Mouse (Mus musculus): ENCODE measurements around the gene Klf1.
"Not testable (repeated sequence)": the region's sequence is repeated elsewhere in the genome, so short reads cannot be mapped to it uniquely, and the experiment has no call there.

Klf1 gene

DNA sequence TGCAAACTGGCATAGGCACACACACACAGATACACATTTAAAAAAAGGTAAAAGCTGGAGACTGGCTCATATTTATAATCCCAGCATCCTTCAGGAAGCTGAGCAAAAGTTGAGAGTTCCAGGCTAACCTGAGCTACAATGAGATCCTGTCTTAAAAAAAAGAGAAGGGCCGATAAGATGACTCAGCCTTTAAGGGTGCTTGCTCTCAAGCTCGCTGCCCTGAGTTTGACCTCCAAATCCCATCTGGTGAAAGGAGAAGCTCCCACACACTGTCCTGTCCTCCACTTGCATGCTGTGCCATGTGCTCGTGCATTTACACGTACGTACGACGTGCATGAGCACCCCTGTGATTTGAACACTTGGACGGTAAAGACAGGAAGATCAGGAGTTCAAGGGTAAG is 5.8 kb downstream of the Klf1 start:
- DNase-seq (ENCODE audit: extremely low spot score, low spot score) = no peak

DNA sequence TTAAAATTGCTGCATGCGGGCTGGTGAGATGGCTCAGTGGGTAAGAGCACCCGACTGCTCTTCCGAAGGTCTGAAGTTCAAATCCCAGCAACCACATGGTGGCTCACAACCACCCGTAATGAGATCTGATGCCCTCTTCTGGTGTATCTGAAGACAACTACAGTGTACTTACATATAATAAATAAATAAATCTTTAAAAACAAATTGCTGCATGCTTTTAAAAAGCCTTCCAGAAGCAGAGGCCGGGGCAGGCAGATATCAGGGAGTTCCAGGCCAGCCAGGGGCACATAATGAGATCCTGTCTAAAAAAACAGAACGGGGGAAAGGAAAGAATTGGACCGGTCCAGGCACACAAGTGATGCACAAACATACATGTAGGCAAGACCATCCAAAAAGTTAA is 6.3 kb downstream of the Klf1 start:
- not testable (repeated sequence) for DNase-seq (ENCODE audit: extremely low spot score, low spot score)

DNA sequence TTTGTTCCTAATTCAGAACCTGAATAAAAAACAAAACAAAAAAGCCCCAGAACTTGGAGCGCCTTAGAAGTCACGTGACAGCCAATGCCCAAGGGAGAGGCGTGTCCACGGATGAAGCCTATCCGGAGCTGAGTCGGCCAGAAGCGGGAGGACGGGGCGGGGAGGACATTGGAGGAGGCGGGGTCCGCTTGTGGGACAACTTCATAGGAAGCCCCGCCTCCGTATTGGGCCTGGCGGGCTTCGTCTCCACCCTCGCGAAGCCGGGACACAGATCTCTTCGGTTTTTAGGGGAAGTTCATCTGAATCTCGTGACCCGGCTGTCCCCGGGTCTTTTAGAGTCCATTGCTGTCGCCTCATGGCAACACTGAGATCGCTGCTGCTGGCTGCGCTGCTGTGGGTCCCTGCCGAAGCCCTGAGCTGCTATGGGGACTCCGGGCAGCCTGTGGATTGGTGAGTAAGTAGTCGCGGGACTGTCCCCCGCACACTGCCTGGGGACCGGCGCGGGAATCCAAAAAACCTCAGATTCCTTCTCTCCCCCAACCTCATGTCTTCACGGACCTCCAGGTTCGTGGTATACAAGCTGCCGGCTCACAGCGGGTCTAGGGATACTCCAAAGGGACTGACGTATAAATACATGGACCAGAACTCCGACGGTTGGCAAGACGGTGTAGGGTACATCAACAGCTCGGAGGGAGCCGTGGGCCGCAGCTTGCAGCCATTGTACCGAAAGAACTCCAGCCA is 6.9 kb downstream of the Klf1 start, which contains the start of gene Dnase2a:
Dnase2a (plus strand) TSS at position 140 of the 741 bp plus-strand sequence.
- peak; percentile 92 for DNase-seq (ENCODE audit: extremely low spot score, low spot score)

GRCm38 (mm10) chr8:84909162-84909767 is 7.5 kb downstream of the Klf1 start:
- DNase-seq (ENCODE audit: extremely low spot score, low spot score) = no peak

DNA sequence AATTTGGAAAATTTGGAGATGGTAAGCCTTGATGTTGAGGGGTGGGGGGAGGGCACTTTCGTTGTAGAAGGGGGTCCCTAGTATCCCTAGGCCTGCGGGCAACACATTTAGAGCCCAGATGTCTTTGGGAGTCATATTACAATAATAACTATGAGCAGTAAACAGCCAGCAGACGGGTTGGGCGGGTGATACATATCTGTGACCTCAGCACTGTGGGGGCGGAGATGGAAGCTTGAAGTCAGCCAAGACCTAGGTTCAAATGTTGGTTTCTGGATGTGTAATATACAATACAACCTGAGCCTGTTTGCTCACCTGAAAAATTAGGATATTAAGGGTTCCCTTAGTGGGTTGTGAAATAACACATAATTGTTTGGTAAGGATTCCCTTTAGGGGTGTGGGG is 8.2 kb downstream of the Klf1 start:
- DNase-seq (ENCODE audit: extremely low spot score, low spot score) = no peak

- no peak for DNase-seq (ENCODE audit: extremely low spot score, low spot score)
Observed at GRCm38 (mm10) chr8:84910551-84910950, 8.8 kb downstream of the Klf1 start.

- DNase-seq (ENCODE audit: extremely low spot score, low spot score) = no peak
Observed at GRCm38 (mm10) chr8:84911854-84912253, 10.1 kb downstream of the Klf1 start.

DNA sequence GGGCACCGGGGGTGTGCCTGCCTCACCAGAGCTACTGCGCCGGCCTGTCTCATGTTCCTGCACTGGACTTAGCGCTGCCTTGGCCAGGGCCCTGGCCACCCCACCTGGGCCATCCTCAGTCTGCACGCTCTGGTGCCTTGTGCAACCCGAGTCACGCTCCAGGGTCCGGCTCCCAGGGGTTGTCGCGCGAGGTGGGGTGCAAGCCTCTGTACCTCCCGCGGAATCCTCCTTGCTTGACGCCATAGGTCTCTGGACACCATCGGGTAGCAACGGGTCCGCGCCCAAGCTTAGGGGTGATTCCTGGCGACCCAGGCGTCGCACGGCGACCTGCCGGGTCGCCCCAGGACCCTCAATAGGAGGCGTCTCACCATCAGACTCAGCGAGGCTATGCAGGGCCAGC is 10.7 kb downstream of the Klf1 start:
- DNase-seq (ENCODE audit: extremely low spot score, low spot score) = no peak

- peak; percentile 61 for DNase-seq (ENCODE audit: extremely low spot score, low spot score)
Observed at GRCm38 (mm10) chr8:84912895-84913501, 11.3 kb downstream of the Klf1 start.

DNA sequence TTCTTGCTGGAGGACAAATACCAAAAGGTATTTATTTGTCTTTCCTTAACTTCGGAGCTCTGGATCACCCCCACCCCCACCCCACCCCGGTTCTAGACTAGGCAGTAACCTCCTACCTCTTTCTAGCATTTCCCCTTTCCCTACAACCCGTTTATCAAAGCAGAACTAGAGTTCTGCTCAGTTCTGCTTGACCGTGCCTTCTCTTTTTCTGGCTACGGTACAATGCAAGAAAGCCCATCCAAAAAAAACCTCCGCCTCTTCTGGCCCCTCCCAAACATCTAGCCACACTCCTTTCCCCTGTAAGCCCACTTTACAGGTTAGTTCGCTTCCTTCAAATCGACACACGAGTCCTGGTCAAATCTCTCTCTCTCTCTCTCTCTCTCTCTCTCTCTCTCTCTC is 11.8 kb downstream of the Klf1 start:
- DNase-seq (ENCODE audit: extremely low spot score, low spot score) = no peak

GRCm38 (mm10) chr8:84913960-84914359 is 12.2 kb downstream of the Klf1 start:
- no peak for DNase-seq (ENCODE audit: extremely low spot score, low spot score)

- no peak for DNase-seq (ENCODE audit: extremely low spot score, low spot score)
Observed at GRCm38 (mm10) chr8:84915269-84915668, 13.5 kb downstream of the Klf1 start.

- DNase-seq (ENCODE audit: extremely low spot score, low spot score) = no peak
Observed at GRCm38 (mm10) chr8:84917781-84918180, 16.1 kb downstream of the Klf1 start.

DNA sequence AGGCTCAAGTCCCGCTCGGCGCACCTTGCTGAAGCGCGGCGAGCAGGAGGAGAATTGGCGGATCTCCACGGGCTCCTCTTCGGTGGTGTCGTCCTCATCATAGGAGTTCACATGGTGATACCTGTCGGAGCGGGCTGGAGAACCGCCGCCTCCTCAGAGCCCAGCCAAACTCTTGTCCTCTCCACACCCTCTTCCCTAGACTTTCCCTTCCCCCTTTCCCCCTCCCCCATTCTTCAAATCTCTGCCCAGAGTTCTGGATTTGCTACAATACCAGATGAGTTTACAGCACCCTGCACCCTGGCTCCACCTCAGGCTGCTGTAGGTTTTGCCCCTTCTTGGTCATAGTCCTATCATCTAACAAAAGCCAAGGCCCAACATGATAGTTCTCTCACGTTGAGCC is 16.9 kb downstream of the Klf1 start:
- DNase-seq (ENCODE audit: extremely low spot score, low spot score) = no peak

- no peak for DNase-seq (ENCODE audit: extremely low spot score, low spot score)
Observed at GRCm38 (mm10) chr8:84921596-84921995, 19.9 kb downstream of the Klf1 start.

DNA sequence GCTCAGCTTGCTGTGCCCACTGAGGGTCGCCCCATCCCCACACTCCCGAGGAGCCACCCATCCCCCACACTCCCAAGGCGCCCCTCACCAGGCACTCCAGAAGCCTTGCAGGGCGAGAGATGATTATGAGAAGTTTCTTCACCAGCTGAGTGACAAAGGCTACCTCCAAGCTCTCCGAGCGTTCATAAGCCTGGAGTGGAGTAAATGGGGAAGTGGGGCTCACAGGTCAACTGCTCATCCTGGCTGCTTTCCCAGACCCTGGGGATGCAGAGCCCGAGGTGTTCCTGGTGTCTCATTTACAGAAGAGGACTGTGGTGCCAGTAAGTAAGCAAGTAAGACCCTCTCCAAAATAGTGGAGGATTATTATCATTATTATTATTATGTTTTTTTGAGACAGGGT is 23.8 kb downstream of the Klf1 start:
- no peak for DNase-seq (ENCODE audit: extremely low spot score, low spot score)

DNA sequence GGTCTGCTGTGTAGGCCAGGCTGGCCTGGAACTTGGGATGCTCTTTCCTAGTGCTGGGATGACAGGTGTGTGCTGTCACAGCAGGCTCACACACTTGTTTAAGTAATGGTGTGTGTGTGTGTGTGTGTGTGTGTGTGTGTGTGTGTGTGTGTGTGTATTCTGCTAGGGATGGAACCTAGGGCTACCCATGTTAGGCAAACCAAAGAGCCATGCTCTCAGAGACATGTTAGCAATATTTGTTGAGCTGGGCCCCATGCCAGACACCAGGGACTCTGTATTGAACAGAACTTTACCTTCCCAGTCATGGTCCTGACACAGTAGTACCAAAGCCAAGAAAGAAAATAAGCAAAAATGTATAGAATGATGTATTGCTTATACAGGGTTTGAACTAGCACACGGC is 25.8 kb downstream of the Klf1 start:
- no peak for DNase-seq (ENCODE audit: extremely low spot score, low spot score)

DNA sequence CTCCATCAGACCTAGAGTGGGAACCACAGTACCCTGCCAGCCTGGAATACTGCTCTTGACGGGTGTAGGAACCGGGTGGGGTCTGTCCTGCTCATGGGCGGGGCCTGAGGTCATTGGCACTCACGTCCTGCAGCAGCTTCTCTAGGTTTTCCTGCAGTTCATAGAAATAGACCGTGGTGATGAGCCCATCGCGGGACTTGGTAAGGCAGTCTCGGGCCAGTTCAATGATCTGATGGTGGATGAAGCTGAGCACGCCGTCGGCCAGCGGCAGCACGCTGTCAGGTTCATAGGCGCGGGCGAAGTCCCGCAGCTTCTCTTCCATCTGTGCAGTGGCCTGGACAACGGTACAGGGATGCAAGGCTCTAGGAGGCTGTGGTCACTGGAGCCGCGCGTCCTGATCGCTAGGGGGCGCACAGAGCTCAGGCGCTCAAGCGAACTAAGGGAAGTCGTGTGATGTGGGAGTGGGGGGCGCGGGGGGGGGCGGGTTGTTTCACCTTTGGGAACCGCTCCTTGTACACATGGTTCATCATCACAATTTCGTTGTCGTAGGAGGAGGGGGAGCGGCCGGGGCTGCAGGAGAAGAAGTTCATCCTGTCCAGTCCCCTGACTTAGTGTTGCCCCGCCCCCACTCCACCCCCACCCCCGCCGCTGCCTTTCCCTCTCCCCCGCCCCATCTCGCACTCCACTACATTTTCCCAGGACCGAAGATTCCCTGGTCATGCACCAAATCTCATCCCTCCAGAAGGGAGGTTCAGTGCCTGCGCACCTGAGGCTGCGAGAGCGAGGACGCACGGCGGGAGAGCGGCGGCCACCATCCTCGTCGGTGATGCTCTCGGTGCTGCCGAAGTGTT is 27.0 kb downstream of the Klf1 start:
- DNase-seq (ENCODE audit: extremely low spot score, low spot score) = peak; percentile 85

DNA sequence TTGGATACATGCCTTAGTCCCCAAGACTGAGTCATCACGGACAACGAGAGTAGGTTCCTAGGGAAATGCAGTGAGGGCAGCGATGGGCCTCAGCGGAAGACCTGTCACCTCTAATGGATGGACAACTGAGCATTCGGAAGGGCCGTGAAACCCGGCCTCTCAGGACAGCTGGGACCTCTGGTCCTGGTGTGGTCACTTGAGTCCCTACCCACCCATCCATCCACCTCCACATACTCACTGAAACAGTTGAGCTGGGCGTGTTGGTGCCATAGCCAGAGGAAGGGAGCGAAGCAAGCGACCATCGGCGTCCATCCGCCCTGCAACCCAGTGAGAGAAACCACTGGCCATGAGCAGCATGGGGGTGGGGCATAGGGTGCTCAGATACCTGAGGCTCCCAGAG is 28.9 kb downstream of the Klf1 start:
- DNase-seq (ENCODE audit: extremely low spot score, low spot score) = no peak

GRCm38 (mm10) chr8:84933767-84934559 is 32.2 kb downstream of the Klf1 start:
- DNase-seq (ENCODE audit: extremely low spot score, low spot score) = no peak

- peak; percentile 61 for DNase-seq (ENCODE audit: extremely low spot score, low spot score)
Observed at GRCm38 (mm10) chr8:84934860-84935259, 33.1 kb downstream of the Klf1 start.
